Mouse (Mus musculus) effector memory CD4-positive, alpha-beta T cell, adult 7 months (primary cell): ENCODE results near the gene Glb1l3. TPM values are rescaled to one million over a fixed set of nuclear protein-coding genes. Genes with fewer than 3 reads are reported as not detected.

Experiments
- polyA plus RNA-seq: library from polyadenylated mRNA; unstranded; fragments of 100-300 nt; shearing (Covaris generic); gene quantifications from one replicate; pipeline ENCODE4 v1.2.1, GENCODE M21; 2017

Glb1l3 gene
- polyA plus RNA-seq, result 0.15 TPM

GRCm38 (mm10) chr9:26860751-26861150, at the start of gene Glb1l3:
TSS of gene Glb1l3 (minus strand) at chr9:26860890.

GRCm38 (mm10) chr9:26805935-26806666, 54.6 kb downstream of the Glb1l3 start, which contains the start of gene Glb1l2:
TSS of gene Glb1l2 (minus strand) at chr9:26806468.

Other genes with a start within 250 kb of the Glb1l3 start
- gene B3gat1, start 127.2 kb downstream of the Glb1l3 start, polyA plus RNA-seq, result not detected
- not detected for gene Glb1l2, start 54.4 kb downstream of the Glb1l3 start, polyA plus RNA-seq
- gene Gm1110, start 62.2 kb upstream of the Glb1l3 start, polyA plus RNA-seq, result not detected
- gene Acad8, start 138.7 kb upstream of the Glb1l3 start, polyA plus RNA-seq, result 25.0 TPM
- gene Thyn1, start 138.8 kb upstream of the Glb1l3 start, polyA plus RNA-seq, result 46.2 TPM
- gene Vps26b, start 169.2 kb upstream of the Glb1l3 start, polyA plus RNA-seq, result 50.4 TPM
- 28.5 TPM for gene Ncapd3, start 169.3 kb upstream of the Glb1l3 start, polyA plus RNA-seq